Mouse (Mus musculus) embryo, embryonic 10.5 days (tissue): ENCODE results near the gene Vps53.

Experiments
- DNase-seq: peaks from one replicate; pipeline ENCODE4 v3.0.0-alpha.2; 2015; ENCODE audit warnings: low spot score

The Vps53 gene

DNA sequence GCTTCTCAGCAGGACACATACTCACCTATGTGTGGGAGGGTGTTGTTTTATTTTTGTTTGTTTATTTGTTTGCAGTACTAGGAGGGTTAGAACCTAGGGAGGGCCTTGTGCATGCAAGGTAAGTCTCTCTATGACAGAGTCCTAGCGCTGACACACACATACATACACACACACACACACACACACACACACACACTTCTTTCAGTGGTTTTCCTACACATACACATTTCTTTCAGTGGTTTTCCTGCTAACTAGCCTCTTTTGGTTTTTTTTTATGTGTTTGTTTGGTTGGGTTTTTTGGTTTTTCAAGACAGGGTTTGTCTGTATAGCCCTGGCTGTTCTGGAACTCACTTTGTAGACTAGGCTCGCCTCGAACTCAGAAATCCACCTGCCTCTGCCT lies 69.0 kb downstream of the Vps53 start:
- no peak for DNase-seq

DNA sequence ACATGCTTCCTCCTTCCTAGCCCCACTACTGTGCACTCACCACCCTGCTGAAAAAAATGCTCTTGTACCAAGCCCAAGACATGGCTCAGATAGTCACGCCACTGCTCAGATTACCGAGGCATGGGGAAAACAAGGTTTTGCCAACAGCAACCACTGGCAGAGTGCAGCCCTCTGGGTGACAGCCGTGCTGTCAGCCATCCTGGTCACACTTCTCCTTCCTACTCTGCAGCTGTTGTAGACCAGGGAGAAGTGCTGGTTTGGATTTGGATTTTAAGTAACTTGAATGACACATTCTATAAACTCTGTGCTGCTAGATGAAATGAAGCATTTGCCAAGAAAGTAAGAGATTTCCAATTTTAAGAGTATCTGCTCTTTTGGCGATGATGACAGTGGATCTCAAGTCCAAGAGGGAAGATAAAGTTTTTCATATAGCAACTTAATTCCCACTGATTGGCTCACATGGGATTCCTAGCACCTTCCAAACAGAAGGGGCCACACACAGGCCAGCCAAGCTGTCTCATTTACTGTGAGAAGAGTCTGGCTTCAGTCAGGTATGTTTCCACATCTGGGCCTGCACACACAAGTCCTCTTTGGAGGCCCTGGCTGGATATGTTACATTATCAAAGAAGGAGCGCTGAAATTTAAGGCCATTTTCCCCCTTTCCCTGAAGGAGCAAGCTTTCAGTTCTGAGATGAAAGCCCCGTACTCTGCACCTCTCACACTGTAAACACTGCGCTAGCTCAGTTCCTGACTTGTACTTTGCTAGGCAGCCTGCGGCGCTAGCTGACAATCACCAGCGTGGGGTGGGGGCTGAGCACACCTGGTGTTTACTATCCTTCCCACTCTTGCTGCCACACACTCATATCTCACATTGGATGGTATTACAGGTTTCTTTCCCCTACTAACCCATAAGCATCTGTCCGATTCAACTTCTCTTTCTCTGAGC lies 72.6 kb downstream of the Vps53 start:
- no peak for DNase-seq

GRCm38 (mm10) chr11:76101154-76101553 lies 78.3 kb downstream of the Vps53 start:
- DNase-seq: no peak

GRCm38 (mm10) chr11:76099193-76099975 lies 80.1 kb downstream of the Vps53 start:
- DNase-seq: peak; percentile 28

DNA sequence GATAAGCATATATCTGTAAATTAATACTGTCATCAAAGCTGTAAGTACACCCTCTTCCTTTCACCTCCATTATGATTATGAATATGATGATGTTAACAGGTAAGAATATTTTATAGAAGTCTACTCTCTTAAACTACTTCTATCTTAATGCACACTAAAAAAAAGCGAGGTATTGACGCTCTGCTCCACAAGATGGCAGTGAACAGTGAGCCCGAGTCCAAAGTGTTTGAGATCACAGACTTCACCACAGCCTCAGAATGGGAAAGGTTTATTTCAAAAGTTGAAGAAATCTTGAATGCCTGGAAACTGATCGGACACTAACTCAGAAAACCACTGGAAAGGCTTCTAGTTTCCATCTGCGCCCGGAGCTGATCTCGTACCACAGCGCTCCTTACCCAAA lies 85.8 kb downstream of the Vps53 start:
- no peak for DNase-seq

- DNase-seq: no peak
These were observed 89.7 kb downstream of the Vps53 start for GRCm38 (mm10) chr11:76089776-76090175.

DNA sequence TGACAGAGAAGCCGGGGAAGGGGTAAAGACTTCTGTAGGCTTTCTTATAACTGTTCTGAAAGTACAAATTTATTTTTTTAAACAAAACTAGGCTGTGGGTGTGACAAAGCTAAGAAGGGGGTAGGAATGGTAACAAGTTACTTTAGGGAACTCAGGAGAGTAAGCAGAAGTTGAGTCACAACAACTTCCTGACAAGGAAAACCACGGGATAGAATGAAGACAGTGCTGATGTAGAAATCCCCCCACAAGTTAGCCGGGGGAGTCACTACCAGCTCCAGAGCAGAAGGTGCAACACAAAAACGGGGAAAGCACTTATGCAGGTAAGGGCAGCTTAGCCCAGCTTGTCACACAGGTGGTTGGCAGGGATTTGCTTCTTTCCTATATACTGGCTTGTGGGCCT lies 90.9 kb downstream of the Vps53 start:
- DNase-seq: no peak

GRCm38 (mm10) chr11:76085898-76086591 lies 93.4 kb downstream of the Vps53 start:
- peak; percentile 64 for DNase-seq

DNA sequence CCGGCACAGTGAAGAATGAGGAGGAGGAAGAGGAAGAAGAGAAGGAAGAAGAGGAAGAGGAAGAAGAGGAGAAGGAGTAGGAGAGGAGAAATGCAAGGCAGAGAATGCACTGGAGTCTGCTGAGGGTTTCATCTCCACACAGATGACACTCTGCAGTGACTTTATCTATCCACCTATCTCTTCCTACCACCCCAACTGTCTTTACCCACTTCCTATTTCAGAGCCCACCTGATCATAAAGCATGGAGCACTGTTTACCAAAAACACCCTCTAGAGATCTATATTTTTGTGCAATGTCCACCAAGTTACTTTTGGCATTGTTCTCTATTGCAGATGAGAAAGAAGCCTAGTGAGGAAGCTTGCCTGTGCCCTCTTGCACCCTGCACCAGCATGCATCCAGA lies 94.5 kb downstream of the Vps53 start:
- no peak for DNase-seq

- peak; percentile 67 for DNase-seq
These were observed 95.5 kb downstream of the Vps53 start for GRCm38 (mm10) chr11:76083941-76084367.

- DNase-seq: no peak
These were observed 98.3 kb downstream of the Vps53 start for GRCm38 (mm10) chr11:76081048-76081640.

DNA sequence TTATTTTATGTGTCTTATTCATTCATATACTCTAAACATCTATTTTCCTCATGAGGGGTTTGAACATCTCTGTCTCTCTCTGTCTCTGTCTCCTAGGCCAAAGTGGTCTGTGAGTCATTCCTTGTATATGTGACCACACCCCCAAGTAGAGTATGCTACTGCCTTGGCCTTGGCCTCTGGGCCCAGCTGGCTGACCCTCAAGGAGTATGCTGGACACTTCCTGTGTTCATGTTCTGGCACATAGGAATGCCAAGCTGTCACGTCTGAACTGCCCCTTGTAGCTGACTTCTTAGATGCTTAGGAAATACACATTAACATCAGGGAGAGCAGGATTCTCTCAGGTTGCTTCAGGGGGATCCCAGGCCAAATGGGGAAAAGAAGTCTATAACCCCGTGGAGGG lies 99.2 kb downstream of the Vps53 start:
- DNase-seq: no peak

- no peak for DNase-seq
These were observed 102.1 kb downstream of the Vps53 start for GRCm38 (mm10) chr11:76077341-76077740.

DNA sequence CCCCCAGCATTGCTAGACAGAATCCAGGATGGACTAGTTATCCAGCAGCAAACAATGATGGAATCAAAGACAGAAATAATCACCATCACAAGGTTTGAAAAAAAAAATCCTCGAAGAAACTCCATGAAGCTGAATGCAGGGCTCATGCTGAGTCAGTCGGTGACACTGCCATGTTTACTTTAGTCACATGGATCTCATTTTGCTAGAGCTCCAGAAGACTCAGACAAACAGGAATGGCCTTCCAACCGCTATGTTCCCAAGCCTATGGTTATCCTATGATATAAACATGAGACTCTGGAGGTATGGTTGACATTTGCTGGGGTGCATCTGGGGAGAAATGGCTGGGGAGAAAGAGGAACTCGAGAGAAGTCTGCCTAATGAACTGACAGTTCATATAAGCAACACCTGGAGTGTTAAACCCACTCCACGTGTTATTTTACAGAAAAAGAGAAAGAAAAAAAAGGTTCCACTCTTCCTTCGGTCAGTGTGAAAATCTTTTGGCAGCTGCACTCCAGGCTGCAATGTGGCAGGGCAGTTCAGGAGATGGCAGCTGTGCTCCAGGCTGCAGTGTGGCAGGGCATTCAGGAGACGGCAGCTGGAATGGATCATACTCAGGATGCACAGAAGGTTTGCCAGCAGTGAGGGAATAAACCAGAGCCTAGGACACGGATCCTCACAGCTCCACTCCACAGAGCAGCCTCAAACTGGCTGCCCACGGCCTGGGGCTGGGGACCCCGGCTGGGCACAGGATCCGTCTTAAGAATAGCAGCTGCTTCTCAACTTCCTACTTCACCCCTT lies 105.0 kb downstream of the Vps53 start:
- no peak for DNase-seq

GRCm38 (mm10) chr11:76069816-76070215 lies 109.6 kb downstream of the Vps53 start:
- no peak for DNase-seq

GRCm38 (mm10) chr11:76066563-76067156 lies 112.8 kb downstream of the Vps53 start:
- no peak for DNase-seq

DNA sequence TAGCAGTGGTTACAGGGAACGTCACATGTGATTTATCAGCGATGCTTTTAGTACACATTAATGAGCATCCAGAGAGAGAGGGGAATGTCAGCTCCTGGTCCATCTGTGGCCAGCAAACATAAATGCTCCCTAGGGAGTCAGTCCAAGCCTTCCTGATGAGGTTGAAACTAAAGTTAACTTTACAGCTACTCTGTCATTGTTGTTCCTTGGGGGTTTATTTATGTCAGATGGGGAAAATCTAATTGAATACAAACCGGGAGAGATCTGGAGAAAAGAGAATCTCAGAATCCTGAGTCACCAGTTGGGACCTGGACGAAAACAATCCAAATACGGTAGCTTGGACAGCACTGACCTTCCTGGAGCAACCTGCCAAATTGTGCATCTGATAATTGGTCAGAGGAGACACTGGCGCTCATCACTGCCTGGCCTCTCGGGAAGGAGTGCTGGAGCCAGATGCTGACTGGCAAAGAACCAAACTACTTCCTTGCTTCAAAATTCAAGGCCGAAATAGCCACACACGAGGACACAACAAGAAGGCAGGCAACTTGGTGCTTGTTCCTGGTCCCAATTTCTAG lies 113.8 kb downstream of the Vps53 start:
- no peak for DNase-seq

GRCm38 (mm10) chr11:76064411-76064810 lies 115.0 kb downstream of the Vps53 start:
- DNase-seq: no peak

DNA sequence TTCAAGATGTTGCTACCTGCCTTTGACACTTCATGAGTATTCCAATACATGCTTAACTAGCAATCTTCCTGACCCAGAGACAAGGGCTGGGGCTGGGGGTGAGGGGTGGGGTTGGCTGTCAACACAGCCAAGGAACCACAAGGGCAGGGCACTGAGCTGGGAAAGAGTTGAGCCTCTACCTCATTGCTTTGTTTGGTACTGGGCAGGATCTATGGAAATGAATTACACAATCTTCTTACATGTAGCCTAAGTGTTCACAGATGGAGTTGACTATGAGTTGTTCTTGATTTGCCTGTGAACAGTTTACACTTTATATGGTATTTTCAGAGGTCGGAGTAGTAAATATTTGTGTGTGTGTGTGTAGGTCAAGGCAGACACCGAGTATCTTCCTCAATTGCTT lies 118.5 kb downstream of the Vps53 start:
- DNase-seq: no peak

- peak; percentile 12 for DNase-seq
These were observed 119.5 kb downstream of the Vps53 start for GRCm38 (mm10) chr11:76059971-76060370.
